Mouse (Mus musculus) liver, adult 2 months (tissue): ENCODE data around the gene Ugt1a10.

Experiments used
- CTCF ChIP-seq: fragments of 200-500 bp; IDR thresholded peaks from 2 replicates; pipeline ENCODE4 v1.5.1; 2011; ENCODE audit warnings: low read depth, low read length, control low read depth
- POLR2A ChIP-seq: fragments of 200-500 bp; IDR thresholded peaks from 2 replicates; pipeline ENCODE4 v1.6.1; 2011; ENCODE audit warnings: low read length, control low read depth; ENCODE audit not compliant: insufficient read depth; ENCODE audit errors: extremely low read depth

GRCm38 (mm10) chr1:88014671-88015070, 40.5 kb upstream of the Ugt1a10 start:
- TF ChIP-seq CTCF (no peak), POLR2A (no peak)
